Mouse (Mus musculus) thymus, adult 2 months (tissue): Measurements from ENCODE around the gene Enpp6.

Experiments
- CTCF ChIP-seq: fragments of 200-500 bp; IDR thresholded peaks from 2 replicates; pipeline ENCODE4 v1.5.1; 2012; ENCODE audit warnings: mild to moderate bottlenecking, control low read depth, low read length, moderate library complexity, borderline replicate concordance; ENCODE audit not compliant: control insufficient read depth, poor library complexity, insufficient read depth; ENCODE audit errors: extremely low read depth
- POLR2A ChIP-seq: fragments of 200-500 bp; IDR thresholded peaks from 2 replicates; pipeline ENCODE4 v1.6.1; 2012; ENCODE audit warnings: mild to moderate bottlenecking, low read length, control low read depth, moderate library complexity; ENCODE audit not compliant: control insufficient read depth, poor library complexity, insufficient read depth; ENCODE audit errors: extremely low read depth

- no peak for TF ChIP-seq POLR2A
- no peak for TF ChIP-seq CTCF
Measured at GRCm38 (mm10) chr8:46982166-46982565, 4.5 kb upstream of the Enpp6 start.
